Mouse (Mus musculus): Measurements from ENCODE around the gene Prph. TPM values are rescaled to one million over a fixed set of nuclear protein-coding genes. Genes with fewer than 3 reads are reported as not detected.

Prph gene
- 62.6 and 70.9 TPM in 2 replicates for total RNA-seq (2014; rRNA removed)
- 50.0 and 53.5 TPM in 2 replicates for polyA plus RNA-seq (2015; fragmentation: Nextera tagmentation; extraction: Ambion mirVana)

- Histone ChIP-seq H3K4me1 (ENCODE audit: insufficient read depth, low read length) (no peaks in the 10 kb centered on the region; the same call in 1 of the 2 replicates), H3K9ac (replicated peaks; ENCODE audit: low read length) (peak within 1 kb of the TSS; percentile 22; the same call in 1 of the 2 replicates), H3K36me3 (ENCODE audit: insufficient read depth, low read length) (no peaks in the 10 kb centered on the region), H3K9me3 (ENCODE audit: low read length) (no peaks in the 10 kb centered on the region), H3K27me3 (ENCODE audit: insufficient read depth, low read length) (peaks cover 38% of the 10 kb centered on the region), H3K4me3 (ENCODE audit: low read length) (peak within 1 kb of the TSS; percentile 34), H3K27ac (no peak within 1 kb of the TSS), H3K4me2 (ENCODE audit: low read depth, low read length) (peak within 1 kb of the TSS; percentile 65)
- ATAC-seq (peak; percentile 16; the same call in 1 of the 2 replicates), DNase-seq (ENCODE audit: low spot score) (no peak)
- 3% methylated on average over 28 of the region's 30 CpGs for WGBS
- no peak for TF ChIP-seq CTCF (IDR thresholded peaks at IDR 0.05; ENCODE audit: low read depth)
Observed at GRCm38 (mm10) chr15:99055040-99055439, at the start of gene Prph. Gene Prph, plus strand, starts transcription at chr15:99055174.

GRCm38 (mm10) chr15:99008801-99009241, 46.2 kb upstream of the Prph start:
- Histone ChIP-seq H3K27ac (no peak overlapping the region), H3K4me1 (ENCODE audit: insufficient read depth, low read length) (no peaks in the 10 kb centered on the region), H3K27me3 (ENCODE audit: insufficient read depth, low read length) (no peaks in the 10 kb centered on the region), H3K9ac (replicated peaks; ENCODE audit: low read length) (no peak overlapping the region), H3K9me3 (ENCODE audit: low read length) (no peaks in the 10 kb centered on the region), H3K4me2 (ENCODE audit: low read depth, low read length) (no peak overlapping the region), H3K4me3 (ENCODE audit: low read length) (no peak overlapping the region), H3K36me3 (ENCODE audit: insufficient read depth, low read length) (no peaks in the 10 kb centered on the region)
- DNase-seq (ENCODE audit: low spot score) = no peak
- no peak for TF ChIP-seq CTCF (IDR thresholded peaks at IDR 0.05; ENCODE audit: low read depth)
- WGBS = 64% methylated on average over 6 of the region's 6 CpGs
- ATAC-seq = no peak

GRCm38 (mm10) chr15:99010896-99011295, 44.1 kb upstream of the Prph start:
- Histone ChIP-seq H3K4me3 (ENCODE audit: low read length) (no peak overlapping the region), H3K9ac (replicated peaks; ENCODE audit: low read length) (no peak overlapping the region), H3K27me3 (ENCODE audit: insufficient read depth, low read length) (no peaks in the 10 kb centered on the region), H3K4me2 (ENCODE audit: low read depth, low read length) (no peak overlapping the region), H3K36me3 (ENCODE audit: insufficient read depth, low read length) (no peaks in the 10 kb centered on the region), H3K27ac (no peak overlapping the region), H3K9me3 (ENCODE audit: low read length) (no peaks in the 10 kb centered on the region), H3K4me1 (ENCODE audit: insufficient read depth, low read length) (no peaks in the 10 kb centered on the region)
- 83% methylated on average over 2 of the region's 2 CpGs for WGBS
- no peak for ATAC-seq
- no peak for TF ChIP-seq CTCF (IDR thresholded peaks at IDR 0.05; ENCODE audit: low read depth)
- no peak for DNase-seq (ENCODE audit: low spot score)

GRCm38 (mm10) chr15:99011946-99012345, 43.0 kb upstream of the Prph start:
- H3K36me3 ChIP-seq (ENCODE audit: insufficient read depth, low read length) = no peaks in the 10 kb centered on the region
- no peak overlapping the region for H3K4me2 ChIP-seq (ENCODE audit: low read depth, low read length)
- ATAC-seq (no peak), DNase-seq (ENCODE audit: low spot score) (no peak)
- no peak overlapping the region for H3K4me3 ChIP-seq (ENCODE audit: low read length)
- H3K27ac ChIP-seq = no peak overlapping the region
- WGBS = 74% methylated on average over 3 of the region's 3 CpGs
- H3K9ac ChIP-seq (replicated peaks; ENCODE audit: low read length) = no peak overlapping the region
- no peak for TF ChIP-seq CTCF (IDR thresholded peaks at IDR 0.05; ENCODE audit: low read depth)
- H3K9me3 ChIP-seq (ENCODE audit: low read length) = no peaks in the 10 kb centered on the region
- H3K4me1 ChIP-seq (ENCODE audit: insufficient read depth, low read length) = no peaks in the 10 kb centered on the region
- H3K27me3 ChIP-seq (ENCODE audit: insufficient read depth, low read length) = no peaks in the 10 kb centered on the region

GRCm38 (mm10) chr15:99014496-99015030, 40.4 kb upstream of the Prph start:
- Histone ChIP-seq H3K4me2 (ENCODE audit: low read depth, low read length) (no peak overlapping the region), H3K4me3 (ENCODE audit: low read length) (no peak overlapping the region), H3K27me3 (ENCODE audit: insufficient read depth, low read length) (no peaks in the 10 kb centered on the region), H3K9me3 (ENCODE audit: low read length) (no peaks in the 10 kb centered on the region), H3K9ac (replicated peaks; ENCODE audit: low read length) (no peak overlapping the region), H3K36me3 (ENCODE audit: insufficient read depth, low read length) (no peaks in the 10 kb centered on the region), H3K4me1 (ENCODE audit: insufficient read depth, low read length) (peaks cover 5% of the 10 kb centered on the region; the same call in 1 of the 2 replicates), H3K27ac (no peak overlapping the region)
- TF ChIP-seq CTCF (IDR thresholded peaks at IDR 0.05; ENCODE audit: low read depth) = no peak
- 70% methylated on average over 9 of the region's 9 CpGs for WGBS
- no peak for ATAC-seq
- DNase-seq (ENCODE audit: low spot score) = no peak

- no peak for TF ChIP-seq CTCF (IDR thresholded peaks at IDR 0.05; ENCODE audit: low read depth)
- Histone ChIP-seq H3K36me3 (ENCODE audit: insufficient read depth, low read length) (no peaks in the 10 kb centered on the region), H3K4me1 (ENCODE audit: insufficient read depth, low read length) (peaks cover 5% of the 10 kb centered on the region; the same call in 1 of the 2 replicates), H3K27me3 (ENCODE audit: insufficient read depth, low read length) (no peaks in the 10 kb centered on the region), H3K9me3 (ENCODE audit: low read length) (no peaks in the 10 kb centered on the region), H3K4me2 (ENCODE audit: low read depth, low read length) (no peak overlapping the region), H3K27ac (peak overlapping the region; percentile 45; the same call in 1 of the 2 replicates), H3K4me3 (ENCODE audit: low read length) (no peak overlapping the region), H3K9ac (replicated peaks; ENCODE audit: low read length) (no peak overlapping the region)
- no peak for ATAC-seq
- DNase-seq (ENCODE audit: low spot score) = no peak
- WGBS = 81% methylated on average over 8 of the region's 8 CpGs
Observed at GRCm38 (mm10) chr15:99017355-99017761, 37.6 kb upstream of the Prph start.

GRCm38 (mm10) chr15:99017986-99018385, 37.0 kb upstream of the Prph start:
- peak; percentile 33 for DNase-seq (ENCODE audit: low spot score)
- no peak for TF ChIP-seq CTCF (IDR thresholded peaks at IDR 0.05; ENCODE audit: low read depth)
- Histone ChIP-seq H3K27ac (peak overlapping the region; percentile 45; the same call in 1 of the 2 replicates), H3K27me3 (ENCODE audit: insufficient read depth, low read length) (no peaks in the 10 kb centered on the region), H3K9me3 (ENCODE audit: low read length) (no peaks in the 10 kb centered on the region), H3K36me3 (ENCODE audit: insufficient read depth, low read length) (no peaks in the 10 kb centered on the region), H3K4me2 (ENCODE audit: low read depth, low read length) (peak overlapping the region; percentile 7; the same call in 1 of the 2 replicates), H3K4me3 (ENCODE audit: low read length) (no peak overlapping the region), H3K4me1 (ENCODE audit: insufficient read depth, low read length) (peaks cover 5% of the 10 kb centered on the region; the same call in 1 of the 2 replicates), H3K9ac (replicated peaks; ENCODE audit: low read length) (no peak overlapping the region)
- no peak for ATAC-seq
- WGBS = 38% methylated on average over 9 of the region's 9 CpGs

Measured in hindbrain, postnatal 0 days (tissue).